Mouse (Mus musculus) gastrocnemius, adult 2 months (tissue): Measurements from ENCODE around the gene Nfat5. TPM values are rescaled to one million over a fixed set of nuclear protein-coding genes. Genes with fewer than 3 reads are reported as not detected.

ENCODE experiments used
- DNase-seq: peaks from one replicate; pipeline ENCODE4 v3.0.0; 2022
- H3K27ac ChIP-seq: fragments of 200-600 bp; 2 replicates; pipeline ENCODE4 v1.8.1; 2022; ENCODE audit warnings: mild to moderate bottlenecking
- H3K4me3 ChIP-seq: fragments of 200-600 bp; 2 replicates; pipeline ENCODE4 v1.8.1; 2022; ENCODE audit warnings: mild to moderate bottlenecking, moderate library complexity
- CTCF ChIP-seq: fragments of 200-600 bp; IDR thresholded peaks from 2 replicates; pipeline ENCODE4 v1.8.1; 2022; ENCODE audit warnings: antibody characterized with exemption, mild to moderate bottlenecking, moderate library complexity
- intact Hi-C: fragments of 180-260 bp; cut with DNase I; formaldehyde crosslinking; loops from one replicate; pipeline ENCODE4 v1.15.1; 2025
- long read RNA-seq, 2 experiments: library from polyadenylated mRNA; stranded (forward); transcript quantifications; one replicate each; pipeline ENCODE4 v2.0.0; 2021
- total RNA-seq, 2 experiments: library from RNA; stranded (reverse); gene quantifications; 2 replicates each; pipeline ENCODE4 v1.2.3; 2021

Nfat5 gene
- 10 to 100 TPM; 15.1 to 21.8 TPM for total RNA-seq
- long read RNA-seq, experiment 1, full-length matches to known transcripts = 2 of 10 reads
- long read RNA-seq, experiment 1, partial matches to known transcripts = 0 of 10 reads
- long read RNA-seq, experiment 1, other reads (novel, unspliced or antisense) = 8 of 10 reads
- long read RNA-seq, experiment 2, partial matches to known transcripts = 0 of 5 reads
- long read RNA-seq, experiment 2, other reads (novel, unspliced or antisense) = 4 of 5 reads

DNA sequence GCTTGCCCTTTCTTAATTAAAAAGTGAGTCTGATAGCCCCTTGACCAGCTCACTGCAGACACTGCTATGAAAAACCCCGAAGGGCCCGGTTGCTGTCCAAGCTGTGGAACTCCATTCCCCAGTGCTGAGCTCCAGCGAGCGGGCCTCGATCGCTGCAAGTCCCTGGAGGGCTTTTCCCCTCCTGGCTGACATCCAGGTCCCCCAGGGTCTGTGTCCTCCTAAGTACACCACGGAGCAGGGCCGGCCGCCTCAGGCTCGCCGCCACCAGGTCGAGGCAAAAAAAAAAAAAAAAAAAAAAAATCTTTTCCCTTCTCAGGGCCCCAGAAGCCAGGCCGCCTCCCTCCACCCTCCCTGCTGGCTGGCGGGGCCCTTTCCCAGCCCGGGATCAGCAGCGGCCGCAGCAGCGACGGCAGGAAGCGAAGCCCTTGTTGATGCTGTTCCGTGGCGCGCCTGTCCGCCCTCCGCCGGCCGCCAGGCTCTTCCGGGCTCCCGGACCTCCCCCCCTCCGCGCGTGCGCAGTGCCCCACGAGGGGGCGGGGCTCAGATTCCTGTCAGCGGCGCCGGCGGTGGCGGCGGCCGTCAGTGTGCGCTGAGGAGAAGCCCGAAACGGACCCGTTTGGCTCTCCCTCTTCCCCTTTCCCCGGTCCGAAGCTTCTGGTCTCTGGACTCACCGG, at the start of gene Nfat5:
Nfat5 (plus strand) TSS at position 543 of the 674 bp plus-strand sequence.
- Histone ChIP-seq H3K27ac (peak within 1 kb of the TSS; percentile 99), H3K4me3 (peak within 1 kb of the TSS; percentile 85)
- TF ChIP-seq CTCF = no peak
- peak; percentile 95 for DNase-seq
- intact Hi-C loops = loop anchor here (2.0 kb wide), 1 partner anchor 86 kb away; no protein-coding TSS in a partner anchor

DNA sequence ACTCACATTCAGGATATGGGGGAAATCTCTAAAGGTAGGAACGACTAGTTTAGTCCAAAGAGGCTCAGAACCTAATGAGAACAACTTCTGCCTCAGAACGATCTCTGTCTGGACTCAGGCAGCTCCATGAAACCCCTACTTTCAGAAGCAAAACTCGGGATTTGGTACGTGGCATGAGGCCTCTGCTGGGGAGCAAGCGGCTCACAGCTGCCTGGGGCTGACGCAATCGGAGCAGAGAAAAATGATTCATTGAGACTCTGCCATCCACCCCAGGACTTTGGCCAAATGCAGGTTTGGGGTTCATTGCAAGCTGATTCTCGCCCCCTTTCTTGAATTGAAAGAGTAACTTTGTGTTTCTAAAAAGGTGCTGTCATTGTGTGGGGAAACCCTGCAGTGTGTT, 49.1 kb upstream of the Nfat5 start:
- Histone ChIP-seq H3K27ac (peak overlapping the region; percentile 24), H3K4me3 (no peak overlapping the region)
- intact Hi-C loops = no loop called here
- peak; percentile 37 for DNase-seq
- no peak for TF ChIP-seq CTCF

DNA sequence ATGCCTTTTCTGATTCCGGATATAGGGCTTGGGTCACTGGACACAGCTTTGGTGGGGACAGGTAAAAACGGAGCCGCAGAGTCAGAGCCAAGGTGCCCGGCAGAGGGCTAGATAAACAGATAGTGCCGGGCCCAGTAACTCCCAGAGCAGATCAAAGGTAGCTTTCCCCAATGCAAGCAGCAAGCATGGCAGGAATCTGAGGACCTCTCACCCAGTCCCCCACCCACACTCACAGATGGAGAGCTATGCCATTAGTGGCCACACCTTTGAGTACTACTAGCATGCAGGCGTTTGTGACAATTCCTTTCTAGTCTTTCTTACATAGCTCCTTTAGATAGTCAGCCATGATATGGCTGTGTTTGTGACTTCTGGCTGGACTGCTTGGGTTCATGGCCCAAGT, 44.8 kb upstream of the Nfat5 start:
- no peak overlapping the region for H3K27ac ChIP-seq
- H3K4me3 ChIP-seq = no peak overlapping the region
- intact Hi-C loops = no loop called here
- no peak for TF ChIP-seq CTCF
- no peak for DNase-seq

DNA sequence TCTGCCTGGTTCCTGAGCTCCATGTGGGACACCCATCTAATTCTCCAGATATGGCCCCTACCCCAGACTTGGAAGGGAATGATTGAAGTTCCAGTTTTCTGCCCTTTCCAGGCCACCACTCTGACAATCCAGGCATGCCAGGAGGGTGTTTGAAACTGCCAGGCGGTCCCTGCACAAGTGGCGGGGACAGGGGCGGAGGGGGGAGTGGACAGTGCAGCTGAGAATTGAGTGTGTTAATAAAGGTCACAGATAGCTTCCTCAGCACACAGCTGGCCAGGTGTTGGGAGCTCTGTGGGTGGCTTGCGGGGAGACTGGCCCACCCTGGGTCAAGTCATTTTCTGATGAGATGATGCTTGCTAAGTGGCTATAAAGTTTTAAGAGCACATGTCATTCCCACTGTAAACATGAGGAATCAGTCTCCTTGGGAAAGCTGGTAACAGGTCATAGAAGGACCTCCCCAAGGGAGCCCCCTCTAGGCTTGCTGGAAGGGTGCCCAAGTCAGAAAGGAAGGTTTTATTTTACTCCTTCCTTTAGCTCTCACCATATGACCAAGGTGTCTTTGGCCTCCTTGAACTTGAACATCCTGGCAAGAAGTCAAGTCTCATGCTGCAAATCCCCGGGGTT, 41.7 kb upstream of the Nfat5 start:
- intact Hi-C loops = no loop called here
- TF ChIP-seq CTCF = no peak
- Histone ChIP-seq H3K27ac (no peak overlapping the region), H3K4me3 (no peak overlapping the region)
- DNase-seq = no peak

DNA sequence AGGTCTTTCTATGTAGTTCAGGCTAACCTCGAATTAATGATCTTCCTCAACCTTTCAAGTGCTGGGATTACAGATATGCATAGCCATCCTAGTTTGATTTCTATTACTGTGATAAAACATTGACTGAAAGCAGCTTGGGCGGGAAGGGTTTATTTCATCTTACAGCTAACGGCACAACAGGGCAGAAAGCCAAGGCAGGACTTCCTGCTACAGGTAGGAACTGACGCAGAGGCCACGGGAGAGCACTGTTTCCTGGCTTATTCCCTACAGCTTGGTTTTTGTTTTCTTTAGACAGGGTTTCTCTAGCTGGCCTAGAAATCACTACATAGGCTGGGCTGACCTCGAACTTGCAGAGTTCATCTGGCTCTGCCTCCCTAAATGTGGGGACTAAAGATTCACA, 40.1 kb upstream of the Nfat5 start:
- intact Hi-C loops = no loop called here
- no peak overlapping the region for H3K27ac ChIP-seq
- no peak overlapping the region for H3K4me3 ChIP-seq
- TF ChIP-seq CTCF = no peak
- no peak for DNase-seq

DNA sequence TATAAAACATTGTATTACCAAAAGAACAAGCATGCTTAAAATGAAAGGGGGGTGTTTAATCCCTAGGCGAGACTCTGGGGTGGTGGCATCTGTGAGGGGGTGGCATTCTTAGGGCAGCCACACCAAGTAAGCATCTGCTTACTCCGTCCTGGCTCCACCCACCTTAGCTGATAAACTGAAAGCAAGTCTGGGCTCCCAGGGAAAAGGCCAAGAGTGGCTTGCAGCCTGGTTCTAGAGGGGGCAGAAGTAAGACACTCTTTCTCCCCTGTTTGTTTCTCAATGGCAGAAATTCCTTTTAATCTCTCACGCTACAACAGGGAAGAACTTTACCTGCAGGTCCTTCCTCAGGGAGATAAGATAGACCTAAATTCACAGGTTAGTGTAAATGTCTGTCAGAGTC, 38.9 kb upstream of the Nfat5 start:
- intact Hi-C loops = no loop called here
- no peak for TF ChIP-seq CTCF
- peak; percentile 22 for DNase-seq
- Histone ChIP-seq H3K27ac (peak overlapping the region; percentile 68), H3K4me3 (peak overlapping the region; percentile 37)

DNA sequence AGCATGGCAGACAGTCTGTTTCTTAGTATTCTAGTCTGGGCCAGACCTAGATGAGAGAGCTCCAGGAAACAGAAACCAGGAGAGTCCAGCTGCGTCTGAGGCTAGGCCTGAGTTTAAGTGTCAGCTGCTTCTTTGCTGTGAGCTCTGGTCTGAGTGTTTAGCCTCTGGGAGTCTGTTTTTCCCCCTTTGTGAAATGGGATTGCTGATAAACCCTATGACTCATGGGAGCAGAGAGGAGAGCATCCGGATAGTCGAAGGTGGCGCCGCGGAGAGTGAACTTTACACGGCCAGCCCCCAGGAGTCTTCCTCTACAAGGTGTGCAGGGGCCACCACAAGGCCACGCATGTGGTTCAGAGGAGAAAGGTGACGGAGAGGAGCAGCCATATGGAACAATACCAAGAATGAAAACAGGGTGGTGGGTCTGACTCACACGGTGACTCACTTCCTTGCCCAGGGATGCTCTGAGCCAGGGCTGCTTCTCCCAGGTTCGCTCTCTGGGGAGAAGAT, 38.3 kb upstream of the Nfat5 start:
- DNase-seq = no peak
- intact Hi-C loops = loop anchor here (5.0 kb wide), 1 partner anchor 48 kb away; no protein-coding TSS in a partner anchor
- TF ChIP-seq CTCF = no peak
- H3K4me3 ChIP-seq = peak overlapping the region; percentile 37; the same call in 1 of the 2 replicates
- H3K27ac ChIP-seq = peak overlapping the region; percentile 68

DNA sequence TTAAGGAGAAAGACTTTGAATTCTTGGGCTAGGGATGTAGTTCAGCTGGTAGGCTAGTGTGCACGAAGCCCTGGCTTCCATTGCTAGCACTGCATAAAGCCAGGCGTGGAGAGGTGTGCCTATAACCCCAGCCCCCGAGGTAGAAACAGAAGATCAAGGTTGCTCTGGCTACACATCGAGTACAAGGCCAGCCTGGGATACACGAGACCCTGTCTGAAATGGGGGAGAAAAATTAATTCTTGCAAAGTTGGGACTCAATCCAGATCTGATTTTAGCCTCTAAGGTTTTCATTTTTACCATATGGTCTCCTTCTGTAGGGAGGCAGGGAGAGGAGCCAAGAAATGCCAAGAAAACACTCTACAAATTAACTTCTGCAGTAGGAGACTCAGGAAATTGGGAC, 36.0 kb upstream of the Nfat5 start:
- TF ChIP-seq CTCF = no peak
- Histone ChIP-seq H3K27ac (no peak overlapping the region), H3K4me3 (no peak overlapping the region)
- no peak for DNase-seq
- intact Hi-C loops = loop anchor here (5.0 kb wide), 1 partner anchor 50 kb away; no protein-coding TSS in a partner anchor

DNA sequence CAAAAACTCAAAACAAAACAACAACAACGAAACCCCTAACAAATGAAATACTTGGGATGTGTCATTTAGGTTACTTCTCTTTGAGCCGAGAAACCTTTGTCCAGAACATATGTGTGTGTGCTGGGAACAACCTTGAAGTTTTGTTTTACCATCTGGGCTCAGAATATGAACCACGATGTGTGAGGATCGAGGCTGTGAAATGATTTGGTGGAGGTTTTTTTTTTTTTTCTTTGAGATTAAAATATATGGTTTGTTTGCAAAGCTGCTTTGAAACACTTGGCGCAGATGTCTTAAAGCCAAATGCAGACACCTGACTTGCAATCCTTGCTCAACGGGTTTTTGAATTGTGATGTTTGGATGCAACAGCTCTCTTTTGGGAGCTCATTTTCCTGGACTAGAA, 33.1 kb upstream of the Nfat5 start:
- TF ChIP-seq CTCF = no peak

DNA sequence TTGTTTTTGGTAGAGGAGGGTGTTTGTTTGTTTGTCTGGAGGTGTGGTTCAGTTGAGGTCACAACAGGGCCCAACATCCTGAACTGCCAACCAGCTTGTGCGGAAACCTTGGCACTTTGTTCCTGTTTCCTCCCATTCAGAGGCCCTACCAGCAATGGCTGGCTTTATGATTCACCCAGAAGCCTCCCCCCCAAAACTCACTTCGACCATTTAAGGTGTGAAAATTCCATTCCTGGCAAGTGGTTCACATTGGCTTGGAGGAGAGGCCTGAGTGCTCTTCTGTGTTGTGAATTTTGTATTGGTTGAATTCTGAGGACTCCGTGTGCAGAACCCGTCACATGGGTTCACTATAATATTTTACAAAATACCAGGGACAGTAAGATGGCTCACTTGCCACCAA, 32.1 kb upstream of the Nfat5 start:
- no peak for DNase-seq
- H3K4me3 ChIP-seq = no peak overlapping the region
- intact Hi-C loops = no loop called here
- TF ChIP-seq CTCF = no peak
- H3K27ac ChIP-seq = no peak overlapping the region

More for the DNA sequence above, 33.1 kb upstream of the Nfat5 start:
- intact Hi-C loops = no loop called here
- Histone ChIP-seq H3K4me3 (no peak overlapping the region), H3K27ac (no peak overlapping the region)
- no peak for DNase-seq

DNA sequence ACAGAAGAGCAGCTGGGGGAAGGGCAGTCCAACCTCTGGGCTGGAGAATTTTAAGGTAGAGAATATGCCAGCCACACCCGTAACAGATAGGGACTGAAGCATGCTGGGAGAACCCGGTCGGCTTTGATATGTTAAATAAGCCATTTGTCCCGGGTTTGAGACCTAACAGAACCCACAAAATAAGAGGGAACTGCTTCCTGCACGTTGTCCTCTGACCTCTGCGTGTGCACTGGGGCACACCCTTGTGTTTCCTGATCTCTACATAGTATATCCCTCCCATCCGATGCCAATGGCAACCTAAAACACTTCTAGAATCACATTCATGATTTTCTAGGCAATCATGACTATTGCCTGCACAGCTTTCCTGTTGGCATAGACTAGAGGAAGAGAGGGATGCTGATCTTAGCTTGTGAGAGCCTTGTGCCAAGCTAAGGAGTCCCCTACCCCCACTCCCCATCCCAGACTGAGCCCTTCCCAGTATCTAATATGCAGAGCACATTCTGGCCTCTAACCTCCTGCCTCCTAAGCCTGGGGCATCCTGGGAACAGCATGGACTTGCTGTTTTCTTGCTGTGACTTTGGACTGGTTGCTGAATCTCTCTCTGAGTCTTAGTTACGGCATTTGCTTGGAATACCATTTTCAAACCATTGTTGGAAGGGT, 31.1 kb upstream of the Nfat5 start:
- TF ChIP-seq CTCF = no peak
- DNase-seq = no peak
- Histone ChIP-seq H3K27ac (no peak overlapping the region), H3K4me3 (no peak overlapping the region)
- intact Hi-C loops = no loop called here

DNA sequence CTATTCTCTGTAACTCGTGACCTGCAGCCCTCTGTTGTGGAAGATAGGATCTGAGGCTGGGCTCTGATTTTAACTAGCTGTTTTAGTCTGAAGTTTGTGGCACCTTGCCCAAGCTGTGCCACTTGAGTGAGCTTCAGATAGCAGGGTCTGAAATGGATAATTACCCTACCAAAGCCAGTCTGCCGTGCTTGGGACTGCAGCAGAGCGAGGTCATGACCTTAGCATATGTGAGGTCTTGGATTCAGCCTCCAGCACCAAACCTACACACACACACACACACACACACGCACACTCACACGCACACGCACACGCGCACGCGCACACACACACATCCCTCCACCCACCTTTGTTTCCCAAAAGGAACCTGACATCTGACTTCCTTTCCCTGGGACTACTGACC, 27.5 kb upstream of the Nfat5 start:
- TF ChIP-seq CTCF = no peak
- DNase-seq = no peak
- Histone ChIP-seq H3K4me3 (no peak overlapping the region), H3K27ac (no peak overlapping the region)
- intact Hi-C loops = no loop called here
